Mouse (Mus musculus) heart, postnatal 36 days (tissue): ENCODE data around the gene Stpg1. TPM values are rescaled to one million over a fixed set of nuclear protein-coding genes. Genes with fewer than 3 reads are reported as not detected.

Source experiments
- DNase-seq, 2 experiments: peaks; one replicate each; pipeline ENCODE4 v3.0.0; 2021 to 2022
- intact Hi-C: fragments of 180-260 bp; cut with DNase I; formaldehyde crosslinking; loops from one replicate; pipeline ENCODE4 v1.15.1; 2025
- total RNA-seq, 2 experiments: library from RNA; stranded (reverse); gene quantifications; 2 replicates each; pipeline ENCODE4 v1.2.3; 2021

Stpg1 gene
- total RNA-seq = under 1 TPM in 1 of 2 experiments, not detected in 1; 0.38 TPM

GRCm38 (mm10) chr4:135494521-135495396 lies at the start of gene Stpg1, which contains the start of gene Nipal3:
TSS of gene Stpg1 (plus strand) at chr4:135494790.
TSS of gene Nipal3 (minus strand) at chr4:135495038.
- intact Hi-C loops = loop anchor here (2.0 to 5.0 kb wide), 2 partner anchors 62 to 112 kb away; partner anchors contain the start of gene Rcan3
- DNase-seq = peak; percentile 83 to 87

- intact Hi-C loops = no loop called here
- DNase-seq = no peak
Measured at GRCm38 (mm10) chr4:135451360-135452015, 43.1 kb upstream of the Stpg1 start.

GRCm38 (mm10) chr4:135453164-135453563 lies 41.4 kb upstream of the Stpg1 start:
- intact Hi-C loops = no loop called here
- DNase-seq = no peak

GRCm38 (mm10) chr4:135453572-135453971 lies 41.0 kb upstream of the Stpg1 start:
- intact Hi-C loops = no loop called here
- no peak for DNase-seq

- no peak for DNase-seq
- intact Hi-C loops = no loop called here
Measured at GRCm38 (mm10) chr4:135463406-135463805, 31.2 kb upstream of the Stpg1 start.

GRCm38 (mm10) chr4:135477851-135478250 lies 16.7 kb upstream of the Stpg1 start:
- intact Hi-C loops = no loop called here
- DNase-seq = no peak

- no peak for DNase-seq
- intact Hi-C loops = no loop called here
Measured at GRCm38 (mm10) chr4:135480370-135480769, 14.2 kb upstream of the Stpg1 start.

GRCm38 (mm10) chr4:135485086-135485485 lies 9.5 kb upstream of the Stpg1 start:
- intact Hi-C loops = no loop called here
- DNase-seq = no peak

- no peak for DNase-seq
- intact Hi-C loops = no loop called here
Measured at GRCm38 (mm10) chr4:135486352-135486751, 8.2 kb upstream of the Stpg1 start.

- intact Hi-C loops = no loop called here
Measured at GRCm38 (mm10) chr4:135489256-135489655, 5.3 kb upstream of the Stpg1 start.

GRCm38 (mm10) chr4:135493271-135493670 lies 1.3 kb upstream of the Stpg1 start:
- intact Hi-C loops = loop anchor here (5.0 kb wide), 1 partner anchor 111 kb away; no protein-coding TSS in a partner anchor
- no peak for DNase-seq

More at GRCm38 (mm10) chr4:135489256-135489655, 5.3 kb upstream of the Stpg1 start:
- no peak for DNase-seq

GRCm38 (mm10) chr4:135493691-135494520 lies 684 bp upstream of the Stpg1 start:
- intact Hi-C loops = loop anchor here (2.0 to 5.0 kb wide), 2 partner anchors 61 to 112 kb away; partner anchors contain the start of gene Rcan3

GRCm38 (mm10) chr4:135495397-135495791 lies 804 bp downstream of the Stpg1 start:
- DNase-seq = no peak
- intact Hi-C loops = loop anchor here (2.0 kb wide), 1 partner anchor 63 kb away; the partner anchor contains the start of gene Rcan3

More at GRCm38 (mm10) chr4:135493691-135494520, 684 bp upstream of the Stpg1 start:
- peak; percentile 47 to 60 for DNase-seq

GRCm38 (mm10) chr4:135495810-135496209 lies 1.2 kb downstream of the Stpg1 start:
- peak in 1 of 2 experiments; percentile 26 for DNase-seq
- intact Hi-C loops = loop anchor here (2.0 kb wide), 1 partner anchor 63 kb away; the partner anchor contains the start of gene Rcan3

GRCm38 (mm10) chr4:135498136-135498535 lies 3.5 kb downstream of the Stpg1 start:
- no peak for DNase-seq
- intact Hi-C loops = no loop called here

- intact Hi-C loops = no loop called here
- no peak for DNase-seq
Measured at GRCm38 (mm10) chr4:135499831-135500230, 5.2 kb downstream of the Stpg1 start.

GRCm38 (mm10) chr4:135501587-135501986 lies 7.0 kb downstream of the Stpg1 start:
- DNase-seq = no peak
- intact Hi-C loops = no loop called here

- intact Hi-C loops = no loop called here
- no peak for DNase-seq
Measured at GRCm38 (mm10) chr4:135505794-135506193, 11.2 kb downstream of the Stpg1 start.

- intact Hi-C loops = loop anchor here (1.0 kb wide), 1 partner anchor 160 kb away; no protein-coding TSS in a partner anchor
- peak in 1 of 2 experiments; percentile 23 for DNase-seq
Measured at GRCm38 (mm10) chr4:135507547-135508350, 13.2 kb downstream of the Stpg1 start.
